Mouse (Mus musculus) brain, adult 2 months (tissue): ENCODE measurements around the gene Cox7b2.
"Not testable (repeated sequence)": the region's sequence is repeated elsewhere in the genome, so short reads cannot be mapped to it uniquely, and the experiment has no call there.

Experiments used
- DNase-seq: peaks from one replicate; pipeline ENCODE4 v3.0.0; 2011; ENCODE audit warnings: low read depth, low spot score

Cox7b2 gene

GRCm38 (mm10) chr5:71548079-71548478 lies at the start of gene Cox7b2:
Gene Cox7b2, minus strand, starts transcription at chr5:71548205.
- no peak for DNase-seq

- no peak for DNase-seq
Measured at GRCm38 (mm10) chr5:71595321-71595720, 47.3 kb upstream of the Cox7b2 start.

DNA sequence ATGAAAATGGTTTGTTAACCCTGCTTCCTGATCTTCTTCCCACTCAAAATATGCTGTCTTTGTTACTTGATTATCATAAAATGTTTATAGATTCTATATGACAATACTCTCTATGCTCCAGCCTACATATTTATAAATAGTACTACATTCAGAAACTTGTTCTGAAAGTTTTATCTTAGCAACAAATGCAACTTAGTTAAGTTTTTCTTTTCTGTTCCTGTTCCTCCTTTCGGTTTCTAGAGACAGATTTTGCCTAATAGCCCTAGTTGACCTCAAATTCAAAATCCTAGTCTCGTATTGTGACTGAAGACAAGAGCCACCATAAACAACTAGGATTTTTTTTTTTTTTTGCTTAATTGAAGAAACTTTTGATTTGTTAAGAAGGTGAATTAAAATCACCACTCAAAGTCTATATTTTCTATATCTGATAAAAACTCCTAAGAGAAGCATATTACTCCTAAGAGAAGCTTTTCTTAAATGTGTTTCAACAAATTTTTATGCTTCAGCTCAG lies 45.8 kb upstream of the Cox7b2 start:
- DNase-seq: no peak

GRCm38 (mm10) chr5:71571646-71572237 lies 23.7 kb upstream of the Cox7b2 start:
- DNase-seq: peak; percentile 10

- peak; percentile 68 for DNase-seq
Measured at GRCm38 (mm10) chr5:71545554-71545953, 2.5 kb downstream of the Cox7b2 start.

- not testable (repeated sequence) for DNase-seq
Measured at GRCm38 (mm10) chr5:71525486-71525885, 22.5 kb downstream of the Cox7b2 start.

GRCm38 (mm10) chr5:71502058-71502678 lies 45.8 kb downstream of the Cox7b2 start:
- DNase-seq: peak; percentile 74

GRCm38 (mm10) chr5:71495621-71496020 lies 52.4 kb downstream of the Cox7b2 start:
- peak; percentile 42 for DNase-seq

DNA sequence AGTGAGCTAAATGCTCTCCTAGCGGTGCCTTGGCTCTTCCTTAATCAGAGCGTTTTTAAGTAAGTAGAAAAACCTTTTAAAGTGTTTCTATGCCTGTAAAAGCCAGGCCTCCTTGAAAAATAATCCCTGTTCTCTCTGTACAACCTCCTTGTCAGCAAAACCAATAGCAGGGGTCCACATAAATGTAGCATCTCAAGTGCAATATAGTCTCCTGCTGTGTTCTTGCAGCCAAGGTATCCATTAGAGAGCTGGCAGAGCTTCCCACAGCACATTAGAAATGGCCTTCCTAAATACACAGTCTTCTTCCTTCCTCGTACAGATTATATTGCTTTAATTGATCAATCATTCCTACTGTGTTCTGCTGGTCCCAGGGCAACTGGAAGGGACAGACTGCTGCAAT lies 91.0 kb downstream of the Cox7b2 start:
- peak; percentile 10 for DNase-seq

GRCm38 (mm10) chr5:71440174-71440573 lies 107.8 kb downstream of the Cox7b2 start:
- peak; percentile 84 for DNase-seq
